Mouse (Mus musculus) thymus, adult 18-20 months (tissue): ENCODE measurements at regions not wholly inside any gene's neighbourhood (a gene's known extent, or its start where the extent isn't known, plus 50 kb on each side); places are given as distances from the start of the nearest gene placed in this dataset.

Source experiments
- DNase-seq, 2 experiments: peaks; one replicate each; pipeline ENCODE4 v3.0.0; 2022; ENCODE audit warnings: mixed read lengths in 2 of 2

GRCm38 (mm10) chr11:63402741-63403140 lies 274.0 kb downstream of the Pmp22 start:
- DNase-seq = no peak

GRCm38 (mm10) chr11:63404719-63405118 lies 275.9 kb downstream of the Pmp22 start:
- peak in 1 of 2 experiments; percentile 4 for DNase-seq

- no peak for DNase-seq
Measured at GRCm38 (mm10) chr11:63409431-63409830, 280.6 kb downstream of the Pmp22 start.

- no peak for DNase-seq
Measured at GRCm38 (mm10) chr11:63410921-63411320, 282.1 kb downstream of the Pmp22 start.

- no peak for DNase-seq
Measured at GRCm38 (mm10) chr11:63412364-63412991, 283.7 kb downstream of the Pmp22 start.

- no peak for DNase-seq
Measured at GRCm38 (mm10) chr11:63413106-63413505, 284.3 kb downstream of the Pmp22 start.

- no peak for DNase-seq
Measured at GRCm38 (mm10) chr11:63413621-63414020, 284.8 kb downstream of the Pmp22 start.

GRCm38 (mm10) chr11:63418042-63418776 lies 289.4 kb downstream of the Pmp22 start:
- no peak for DNase-seq

- DNase-seq = no peak
Measured at GRCm38 (mm10) chr11:63420341-63420740, 291.6 kb downstream of the Pmp22 start.

GRCm38 (mm10) chr11:63422069-63422468 lies 293.3 kb downstream of the Pmp22 start:
- DNase-seq = no peak

- DNase-seq = no peak
Measured at GRCm38 (mm10) chr11:63424319-63424718, 295.5 kb downstream of the Pmp22 start.

GRCm38 (mm10) chr11:63425741-63426140 lies 297.0 kb downstream of the Pmp22 start:
- no peak for DNase-seq

- DNase-seq = no peak
Measured at GRCm38 (mm10) chr11:63453786-63454185, 325.0 kb downstream of the Pmp22 start.

- DNase-seq = no peak
Measured at GRCm38 (mm10) chr11:63454910-63455531, 326.2 kb downstream of the Pmp22 start.

GRCm38 (mm10) chr11:63456356-63456755 lies 327.6 kb downstream of the Pmp22 start:
- DNase-seq = no peak

GRCm38 (mm10) chr11:63457250-63457649 lies 328.5 kb downstream of the Pmp22 start:
- DNase-seq = no peak

GRCm38 (mm10) chr11:63460146-63460545 lies 331.4 kb downstream of the Pmp22 start:
- DNase-seq = no peak

GRCm38 (mm10) chr11:63463797-63464331 lies 335.1 kb downstream of the Pmp22 start:
- DNase-seq = no peak

GRCm38 (mm10) chr11:63465941-63466340 lies 337.2 kb downstream of the Pmp22 start:
- DNase-seq = no peak

- no peak for DNase-seq
Measured at GRCm38 (mm10) chr11:63466541-63466940, 337.8 kb downstream of the Pmp22 start.

- no peak for DNase-seq
Measured at GRCm38 (mm10) chr11:63474831-63475230, 346.0 kb downstream of the Pmp22 start.

GRCm38 (mm10) chr11:63481676-63482310 lies 353.0 kb downstream of the Pmp22 start:
- no peak for DNase-seq

- no peak for DNase-seq
Measured at GRCm38 (mm10) chr11:63482593-63482992, 353.8 kb downstream of the Pmp22 start.
